Mouse (Mus musculus): ENCODE results near the gene Gna13.

Gene Gna13

DNA sequence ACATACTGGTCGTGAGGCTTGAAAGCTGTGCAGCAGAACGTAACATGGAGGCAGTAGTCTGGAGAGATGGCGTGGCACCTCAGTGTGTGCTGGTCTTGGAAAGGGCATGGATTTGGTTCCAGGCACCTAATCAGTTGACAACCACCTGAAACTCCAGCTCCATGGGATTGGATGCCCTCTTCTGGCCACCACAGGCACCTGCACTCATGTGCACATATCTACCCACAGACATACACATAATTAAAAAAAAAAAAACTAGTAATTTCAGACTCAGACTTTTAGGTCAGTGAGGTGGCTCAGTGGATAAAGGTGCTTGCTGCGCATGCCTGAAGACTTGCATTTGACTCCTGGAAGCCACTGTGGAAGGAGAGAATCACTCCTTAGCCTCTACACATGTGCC is 59.6 kb downstream of the Gna13 start:
- in situ Hi-C loops (cut with MboI): no loop called here

DNA sequence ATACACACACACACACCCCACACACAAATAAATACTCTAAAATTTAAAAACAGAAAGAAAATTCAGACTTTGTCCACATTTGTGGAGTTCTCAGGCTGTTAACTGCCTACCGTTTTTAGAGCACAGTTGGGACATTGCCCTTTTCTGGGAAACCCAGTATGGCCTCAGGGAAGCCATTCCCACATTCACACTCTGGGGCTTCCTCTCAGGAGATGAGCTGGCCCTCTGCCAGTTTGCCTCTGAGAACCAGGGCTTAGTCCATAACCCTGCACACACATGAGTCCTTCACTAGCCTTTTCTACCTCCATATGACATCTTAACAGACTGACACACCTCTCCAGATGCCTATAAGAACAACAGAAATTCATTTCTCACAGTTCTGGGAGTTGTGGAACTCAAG is 60.7 kb downstream of the Gna13 start:
- in situ Hi-C loops (cut with MboI): no loop called here

GRCm38 (mm10) chr11:109425392-109426271 is 63.0 kb downstream of the Gna13 start, which contains the start of gene Amz2:
Amz2 (plus strand) TSS chr11:109425946.
- in situ Hi-C loops (cut with MboI): loop anchor here (5.0 to 25.0 kb wide), 4 partner anchors 63 to 837 kb away; partner anchors contain the start of genes Abca6 and Gna13

DNA sequence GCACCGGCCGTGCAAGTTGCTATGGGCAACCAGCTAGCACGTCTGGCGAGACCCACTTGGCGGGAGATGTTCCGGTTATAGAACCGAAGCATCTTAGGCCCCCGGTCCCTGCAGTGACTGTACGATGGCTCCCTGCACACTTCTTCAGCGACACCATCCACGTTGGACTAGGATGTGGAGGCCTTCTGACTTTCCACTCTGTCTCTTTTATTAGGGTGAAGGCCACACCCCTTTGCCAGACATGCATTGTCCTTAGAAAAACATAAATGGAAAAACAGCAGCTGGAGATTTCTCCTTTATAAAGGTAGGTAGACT is 63.6 kb downstream of the Gna13 start:
- in situ Hi-C loops (cut with MboI): loop anchor here (5.0 to 25.0 kb wide), 4 partner anchors 64 to 836 kb away; partner anchors contain the start of genes Abca6 and Gna13

DNA sequence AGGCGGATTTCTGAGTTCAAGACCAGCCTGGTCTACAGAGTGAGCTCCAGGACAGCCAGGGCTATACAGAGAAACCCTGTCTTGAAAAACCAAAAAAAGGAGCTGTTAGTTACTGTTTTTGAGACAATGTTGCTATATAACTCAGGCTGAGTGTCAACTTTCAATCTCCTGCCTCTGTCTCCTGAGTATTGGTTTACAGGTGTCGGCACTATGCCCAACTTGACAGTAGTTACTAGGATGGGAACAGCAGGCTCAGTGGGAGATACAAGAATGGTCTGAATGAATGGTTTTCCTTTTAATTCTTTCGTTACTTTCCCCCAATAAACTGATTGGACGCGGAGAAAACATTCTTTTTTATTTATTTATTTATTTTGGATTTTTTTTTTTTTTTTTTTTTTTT is 64.7 kb downstream of the Gna13 start:
- in situ Hi-C loops (cut with MboI): loop anchor here (5.0 to 25.0 kb wide), 4 partner anchors 65 to 835 kb away; partner anchors contain the start of genes Abca6 and Gna13

DNA sequence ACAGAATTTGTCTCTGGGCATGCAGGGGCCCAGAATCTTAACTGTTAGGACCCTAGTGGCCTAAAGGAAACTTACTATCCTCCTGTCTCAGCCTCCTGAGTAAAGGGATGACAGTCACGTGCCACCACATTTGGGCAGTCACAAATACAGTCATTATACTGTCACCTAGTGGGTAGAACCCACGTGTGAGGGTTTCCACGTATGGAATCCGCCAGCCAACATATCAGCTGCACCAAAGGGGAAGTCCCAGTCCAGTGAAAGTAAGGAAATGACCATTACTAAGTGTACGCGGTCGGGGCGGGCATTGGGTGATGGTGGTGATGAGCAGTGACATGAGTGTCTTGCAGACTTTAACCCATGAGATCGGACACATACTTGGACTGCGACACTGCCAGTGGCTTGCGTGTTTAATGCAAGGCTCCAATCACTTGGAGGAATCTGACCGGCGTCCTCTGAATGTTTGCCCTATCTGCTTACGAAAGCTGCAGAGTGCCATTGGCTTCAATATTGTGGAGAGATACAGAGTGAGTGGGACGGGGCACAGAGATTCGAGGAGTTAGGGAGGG is 71.7 kb downstream of the Gna13 start:
- in situ Hi-C loops (cut with MboI): loop anchor here (25.0 kb wide), 2 partner anchors 428 to 828 kb away; partner anchors contain the start of gene Abca6

- in situ Hi-C loops (cut with MboI): loop anchor here (25.0 kb wide), 2 partner anchors 425 to 825 kb away; partner anchors contain the start of gene Abca6
Observed at GRCm38 (mm10) chr11:109436889-109437288, 74.3 kb downstream of the Gna13 start.

- in situ Hi-C loops (cut with MboI): loop anchor here (25.0 kb wide), 2 partner anchors 423 to 823 kb away; partner anchors contain the start of gene Abca6
Observed at GRCm38 (mm10) chr11:109439209-109439608, 76.6 kb downstream of the Gna13 start.

DNA sequence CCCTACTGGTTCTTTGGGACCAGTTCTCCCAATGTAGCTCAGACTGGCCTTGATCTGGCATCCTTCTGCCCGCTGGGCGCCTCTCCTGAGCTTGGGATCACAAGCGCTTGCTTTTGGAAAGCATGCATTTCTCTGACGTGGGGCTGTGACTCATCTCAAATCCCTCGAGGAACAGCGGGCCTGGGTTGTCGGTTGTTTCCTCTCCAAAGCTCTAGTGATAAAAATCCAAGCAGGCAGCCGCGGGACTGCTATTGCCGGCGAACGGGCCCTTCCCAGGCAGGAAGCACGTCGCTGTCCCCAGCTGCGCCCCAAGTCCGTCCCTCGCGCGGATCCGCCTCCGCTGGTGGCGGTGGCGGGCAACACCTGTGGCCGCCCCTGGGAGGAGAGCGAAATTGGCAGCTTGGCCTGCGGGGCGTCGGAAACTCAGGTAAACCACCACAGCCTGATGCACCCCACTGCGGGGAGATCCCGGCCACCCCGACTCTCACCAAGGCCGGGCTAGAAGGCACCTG is 77.3 kb downstream of the Gna13 start:
- in situ Hi-C loops (cut with MboI): loop anchor here (5.0 to 25.0 kb wide), 3 partner anchors 142 to 822 kb away; partner anchors contain the start of gene Abca6

GRCm38 (mm10) chr11:109440641-109441040 is 78.0 kb downstream of the Gna13 start:
- in situ Hi-C loops (cut with MboI): loop anchor here (5.0 to 25.0 kb wide), 3 partner anchors 142 to 822 kb away; partner anchors contain the start of gene Abca6

DNA sequence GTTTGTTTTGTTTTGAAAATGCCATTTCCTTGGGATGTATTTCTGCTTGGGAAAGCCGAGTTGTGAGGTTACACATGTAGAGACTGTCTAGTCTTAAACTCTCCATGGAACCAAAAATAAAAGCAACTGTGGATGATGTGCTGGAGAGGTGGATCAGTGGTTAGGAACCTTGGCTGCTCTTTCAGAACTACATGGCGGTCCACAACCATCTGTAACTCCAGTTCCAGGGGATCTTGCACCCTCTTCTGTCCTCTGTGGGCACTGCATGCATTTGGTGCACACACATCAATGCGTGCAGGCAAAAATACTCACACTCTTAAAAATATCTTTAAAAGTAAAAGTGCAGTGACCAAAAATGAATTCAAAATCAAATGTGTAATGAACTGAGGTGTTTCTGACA is 78.5 kb downstream of the Gna13 start:
- in situ Hi-C loops (cut with MboI): loop anchor here (5.0 to 25.0 kb wide), 3 partner anchors 141 to 821 kb away; partner anchors contain the start of gene Abca6

DNA sequence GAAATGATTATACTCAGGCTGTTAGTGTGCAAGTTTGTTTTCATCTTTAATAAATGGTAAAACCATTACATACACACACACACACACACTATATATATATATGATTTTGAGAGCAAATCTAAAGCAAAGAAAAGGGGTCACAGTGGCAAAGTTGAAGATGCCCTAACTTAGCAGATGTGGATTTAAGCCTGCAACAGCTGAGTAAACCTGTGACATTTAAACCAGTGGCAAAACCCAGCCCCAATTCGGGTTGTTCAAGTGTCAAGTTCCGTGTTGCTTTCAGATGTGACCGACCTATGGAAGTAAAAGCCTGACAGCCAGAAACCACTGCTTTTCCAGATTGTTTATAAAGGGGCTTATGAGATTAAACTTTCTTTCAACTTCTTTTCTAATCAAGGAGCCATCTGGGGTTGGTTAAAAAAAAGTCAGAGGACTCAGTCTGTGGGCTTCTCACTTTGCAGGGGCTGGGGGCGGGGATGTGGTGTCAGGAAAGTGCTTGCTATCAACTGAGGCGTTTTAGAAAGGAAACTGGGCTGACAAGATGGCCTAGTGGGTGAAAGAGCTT is 79.6 kb downstream of the Gna13 start:
- in situ Hi-C loops (cut with MboI): loop anchor here (5.0 to 25.0 kb wide), 3 partner anchors 140 to 820 kb away; partner anchors contain the start of gene Abca6

DNA sequence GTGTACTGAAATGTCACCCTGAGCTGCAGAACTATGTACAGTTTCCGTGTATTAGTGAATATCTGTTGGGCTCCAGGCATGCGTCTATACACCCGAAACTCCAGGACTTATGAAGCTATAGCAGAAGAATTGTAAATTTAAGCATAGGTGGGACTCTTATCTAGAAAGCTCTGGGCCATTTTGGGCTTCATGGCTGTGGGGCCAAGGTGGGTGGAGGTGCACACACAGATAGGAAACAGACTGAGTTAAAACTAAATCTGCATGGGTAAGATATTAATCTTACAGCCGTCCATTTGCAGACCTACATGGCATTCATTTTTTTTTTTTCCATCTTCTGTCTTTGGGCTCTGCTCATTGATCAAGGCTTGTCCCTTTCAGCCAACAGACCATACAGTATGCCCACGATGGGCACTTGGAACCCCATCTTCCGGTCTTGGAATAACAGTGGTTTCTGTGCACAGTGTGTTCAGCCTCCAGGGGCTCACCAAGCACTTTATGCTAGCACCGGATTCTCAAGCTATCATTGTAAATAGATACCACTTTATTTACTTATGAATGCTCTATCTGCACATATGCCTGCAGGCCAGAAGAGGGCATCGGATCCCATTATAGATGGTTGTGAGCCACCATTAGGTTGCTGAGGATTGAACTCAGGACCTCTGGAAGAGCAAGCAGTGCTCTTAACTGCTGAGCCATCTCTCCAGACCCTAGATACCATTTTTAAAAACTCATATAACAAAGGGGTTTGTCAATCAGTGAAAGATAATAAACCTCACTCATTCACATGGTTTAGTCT is 81.0 kb downstream of the Gna13 start:
- in situ Hi-C loops (cut with MboI): loop anchor here (5.0 to 25.0 kb wide), 3 partner anchors 139 to 819 kb away; partner anchors contain the start of gene Abca6

GRCm38 (mm10) chr11:109444600-109444999 is 82.0 kb downstream of the Gna13 start:
- in situ Hi-C loops (cut with MboI): loop anchor here (5.0 to 25.0 kb wide), 3 partner anchors 138 to 818 kb away; partner anchors contain the start of gene Abca6

GRCm38 (mm10) chr11:109445438-109446035 is 82.9 kb downstream of the Gna13 start:
- in situ Hi-C loops (cut with MboI): loop anchor here (5.0 to 25.0 kb wide), 3 partner anchors 198 to 817 kb away; partner anchors contain the start of gene Abca6

Measured in mature B cell (primary cell).